Mouse (Mus musculus): Measurements from ENCODE around the gene Ms4a10.
A peak's percentile ranks its signal among the peaks of the same experiment; 100 is the strongest.

The Ms4a10 gene

DNA sequence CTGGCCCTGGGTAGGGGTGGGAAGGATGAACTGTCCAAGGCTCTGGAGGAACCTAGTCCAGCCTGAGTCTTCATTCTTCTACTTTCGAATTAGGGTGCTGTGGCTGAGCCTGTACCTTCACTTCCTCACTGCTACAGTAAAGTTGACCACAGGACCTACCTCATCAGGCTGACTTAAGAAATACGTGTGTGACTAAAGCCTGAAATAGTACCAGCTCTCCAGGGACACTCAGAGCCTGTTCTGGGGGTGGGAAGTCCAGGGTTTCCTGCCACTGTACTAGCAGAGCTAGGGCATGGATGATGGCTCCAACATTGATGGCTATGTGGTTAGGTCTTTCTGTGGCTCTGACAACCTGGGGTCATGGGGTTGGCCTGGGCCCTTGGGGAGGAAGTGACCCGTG, 30.5 kb downstream of the Ms4a10 start:
- H3K36me3 ChIP-seq (ENCODE audit: control insufficient read depth, insufficient read depth, low read length, poor library complexity, severe bottlenecking) = peaks cover 3% of the 10 kb centered on the region
- DNase-seq (ENCODE audit: low read depth, low spot score) = peak; percentile 50
- H3K27me3 ChIP-seq (ENCODE audit: control insufficient read depth, insufficient read depth, low read length, poor library complexity, severe bottlenecking) = no peaks in the 10 kb centered on the region

DNA sequence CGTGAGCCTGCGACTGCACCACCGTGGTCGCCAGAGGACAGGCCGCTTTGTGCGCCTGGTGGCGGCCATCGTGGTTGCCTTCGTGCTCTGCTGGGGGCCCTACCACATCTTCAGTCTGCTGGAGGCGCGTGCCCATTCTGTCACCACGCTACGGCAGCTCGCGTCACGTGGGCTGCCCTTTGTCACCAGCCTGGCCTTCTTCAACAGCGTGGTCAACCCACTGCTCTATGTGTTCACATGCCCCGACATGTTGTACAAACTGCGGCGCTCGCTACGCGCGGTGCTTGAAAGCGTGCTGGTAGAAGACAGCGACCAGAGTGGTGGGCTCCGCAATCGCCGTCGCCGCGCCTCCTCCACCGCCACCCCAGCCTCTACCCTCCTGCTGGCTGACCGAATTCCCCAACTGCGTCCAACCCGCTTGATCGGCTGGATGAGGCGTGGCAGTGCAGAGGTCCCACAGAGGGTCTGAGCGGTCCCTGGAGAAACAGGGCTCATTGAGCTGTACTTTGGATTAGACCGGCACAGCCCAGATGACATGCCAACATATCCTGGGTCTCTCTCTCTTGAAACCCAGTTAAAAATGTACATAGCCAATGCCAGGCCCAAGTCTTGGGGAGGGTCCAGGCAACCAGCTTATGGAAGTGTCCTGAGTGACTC, 33.5 kb downstream of the Ms4a10 start:
- DNase-seq (ENCODE audit: low read depth, low spot score) = peak; percentile 18
- Histone ChIP-seq H3K36me3 (ENCODE audit: control insufficient read depth, insufficient read depth, low read length, poor library complexity, severe bottlenecking) (peaks cover 3% of the 10 kb centered on the region), H3K27me3 (ENCODE audit: control insufficient read depth, insufficient read depth, low read length, poor library complexity, severe bottlenecking) (no peaks in the 10 kb centered on the region)

DNA sequence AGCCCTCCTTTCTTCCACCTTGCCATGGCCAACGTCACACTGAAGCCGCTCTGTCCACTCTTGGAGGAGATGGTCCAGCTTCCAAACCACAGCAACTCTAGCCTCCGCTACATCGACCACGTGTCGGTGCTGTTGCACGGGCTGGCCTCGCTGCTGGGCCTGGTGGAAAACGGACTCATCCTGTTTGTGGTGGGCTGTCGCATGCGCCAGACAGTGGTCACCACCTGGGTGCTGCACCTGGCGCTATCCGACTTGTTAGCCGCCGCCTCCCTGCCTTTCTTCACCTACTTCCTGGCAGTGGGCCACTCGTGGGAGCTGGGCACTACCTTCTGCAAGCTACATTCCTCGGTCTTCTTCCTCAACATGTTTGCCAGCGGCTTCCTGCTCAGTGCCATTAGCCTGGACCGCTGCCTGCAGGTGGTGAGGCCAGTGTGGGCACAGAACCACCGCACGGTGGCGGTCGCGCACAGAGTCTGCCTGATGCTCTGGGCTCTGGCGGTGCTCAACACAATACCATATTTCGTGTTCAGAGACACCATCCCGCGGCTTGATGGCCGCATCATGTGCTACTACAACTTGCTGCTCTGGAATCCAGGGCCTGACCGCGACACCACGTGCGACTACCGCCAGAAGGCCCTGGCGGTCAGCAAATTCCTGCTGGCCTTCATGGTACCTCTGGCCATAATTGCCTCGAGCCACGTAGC, 34.2 kb downstream of the Ms4a10 start:
- H3K27me3 ChIP-seq (ENCODE audit: control insufficient read depth, insufficient read depth, low read length, poor library complexity, severe bottlenecking) = no peaks in the 10 kb centered on the region
- peak; percentile 77 for DNase-seq (ENCODE audit: low read depth, low spot score)
- peaks cover 3% of the 10 kb centered on the region for H3K36me3 ChIP-seq (ENCODE audit: control insufficient read depth, insufficient read depth, low read length, poor library complexity, severe bottlenecking)

DNA sequence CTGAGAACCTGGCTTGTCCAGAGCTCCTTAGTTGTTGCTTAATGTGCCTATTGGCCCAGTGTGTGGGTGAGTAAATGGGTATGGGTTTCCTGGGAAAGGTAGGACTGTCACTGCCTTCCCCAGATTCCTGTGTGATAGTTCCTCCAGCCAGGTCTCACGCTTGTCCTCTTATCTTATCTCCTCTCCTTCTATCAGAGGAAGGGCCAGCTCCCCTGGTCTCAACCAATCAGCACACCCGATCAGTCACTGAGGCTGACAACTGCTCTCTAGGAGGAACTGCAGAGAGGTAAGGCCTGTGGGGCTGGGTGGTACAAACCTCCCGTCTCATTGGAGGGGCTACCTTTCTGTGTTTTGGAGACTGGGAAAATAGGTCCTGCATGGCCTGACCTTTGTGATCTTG, 35.7 kb downstream of the Ms4a10 start:
- H3K27me3 ChIP-seq (ENCODE audit: control insufficient read depth, insufficient read depth, low read length, poor library complexity, severe bottlenecking) = no peaks in the 10 kb centered on the region
- H3K36me3 ChIP-seq (ENCODE audit: control insufficient read depth, insufficient read depth, low read length, poor library complexity, severe bottlenecking) = peaks cover 3% of the 10 kb centered on the region; the same call in 1 of the 2 replicates
- DNase-seq (ENCODE audit: low read depth, low spot score) = no peak

DNA sequence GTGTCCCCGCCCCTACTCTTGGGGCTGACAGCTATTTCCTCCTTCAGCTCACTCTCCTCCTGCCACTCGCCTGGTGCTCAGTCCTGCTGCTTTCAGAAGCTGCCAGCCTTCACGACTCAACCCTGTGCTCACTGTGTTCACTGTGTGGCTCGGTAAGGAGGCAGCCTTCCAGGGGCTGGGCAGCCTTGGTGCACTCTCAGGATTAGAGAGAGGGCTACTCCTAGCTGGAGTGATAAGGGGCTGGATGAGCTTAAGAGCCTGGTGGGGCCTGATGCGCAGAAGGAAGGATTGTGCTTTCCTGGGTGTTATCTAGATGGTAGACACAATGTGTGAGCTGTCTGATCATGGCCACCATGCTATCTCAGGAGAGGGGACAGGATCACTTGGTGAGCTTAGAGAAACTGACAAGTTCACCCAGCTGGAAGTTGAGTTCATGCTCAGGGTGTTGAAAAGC, 37.3 kb downstream of the Ms4a10 start, which contains the start of gene Ptgdr2:
TSS of gene Ptgdr2 (plus strand) at position 51 of the 454 bp plus-strand sequence.
- no peaks in the 10 kb centered on the region for H3K36me3 ChIP-seq (ENCODE audit: control insufficient read depth, insufficient read depth, low read length, poor library complexity, severe bottlenecking)
- H3K27me3 ChIP-seq (ENCODE audit: control insufficient read depth, insufficient read depth, low read length, poor library complexity, severe bottlenecking) = no peaks in the 10 kb centered on the region
- DNase-seq (ENCODE audit: low read depth, low spot score) = no peak

DNA sequence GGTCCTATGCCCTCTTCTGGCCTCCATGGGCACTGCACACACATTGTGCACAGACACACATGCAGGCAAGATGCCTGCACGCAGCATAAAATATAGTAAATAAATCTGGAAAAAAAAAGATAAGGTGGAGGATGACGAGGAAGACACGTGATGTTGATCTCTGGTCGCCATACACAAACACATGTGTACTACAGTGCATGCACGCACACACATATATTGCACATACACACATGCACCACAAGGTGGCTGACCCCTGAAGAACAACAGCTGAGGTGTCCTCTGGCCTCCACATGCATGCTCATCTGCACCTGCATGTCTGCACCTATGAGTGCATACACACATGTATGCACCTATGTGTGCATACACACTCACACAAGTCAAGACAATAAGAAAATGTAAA, 38.4 kb downstream of the Ms4a10 start:
- Histone ChIP-seq H3K36me3 (ENCODE audit: control insufficient read depth, insufficient read depth, low read length, poor library complexity, severe bottlenecking) (no peaks in the 10 kb centered on the region), H3K27me3 (ENCODE audit: control insufficient read depth, insufficient read depth, low read length, poor library complexity, severe bottlenecking) (no peaks in the 10 kb centered on the region)
- DNase-seq (ENCODE audit: low read depth, low spot score) = no peak

DNA sequence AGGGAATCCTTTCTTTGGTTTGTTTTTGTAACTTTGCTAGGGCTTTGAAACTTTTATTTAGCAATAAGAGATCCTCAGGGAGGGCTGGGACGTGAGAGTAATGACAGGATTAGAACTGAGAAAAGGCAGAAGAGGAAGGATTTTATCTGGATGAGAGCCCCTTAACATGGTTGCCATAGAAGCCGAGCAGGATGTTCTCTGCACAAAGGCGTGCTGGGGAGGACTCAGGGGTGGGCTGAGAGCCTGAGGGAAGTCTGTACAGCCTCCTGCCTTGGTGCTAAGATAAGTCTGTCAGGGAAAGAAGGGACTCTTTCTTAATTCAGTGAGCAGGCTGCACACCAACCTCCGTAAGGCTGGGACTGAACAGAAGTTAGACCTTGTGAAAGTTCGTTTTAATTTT, 39.4 kb downstream of the Ms4a10 start:
- H3K27me3 ChIP-seq (ENCODE audit: control insufficient read depth, insufficient read depth, low read length, poor library complexity, severe bottlenecking) = no peaks in the 10 kb centered on the region
- no peak for DNase-seq (ENCODE audit: low read depth, low spot score)
- H3K36me3 ChIP-seq (ENCODE audit: control insufficient read depth, insufficient read depth, low read length, poor library complexity, severe bottlenecking) = no peaks in the 10 kb centered on the region

DNA sequence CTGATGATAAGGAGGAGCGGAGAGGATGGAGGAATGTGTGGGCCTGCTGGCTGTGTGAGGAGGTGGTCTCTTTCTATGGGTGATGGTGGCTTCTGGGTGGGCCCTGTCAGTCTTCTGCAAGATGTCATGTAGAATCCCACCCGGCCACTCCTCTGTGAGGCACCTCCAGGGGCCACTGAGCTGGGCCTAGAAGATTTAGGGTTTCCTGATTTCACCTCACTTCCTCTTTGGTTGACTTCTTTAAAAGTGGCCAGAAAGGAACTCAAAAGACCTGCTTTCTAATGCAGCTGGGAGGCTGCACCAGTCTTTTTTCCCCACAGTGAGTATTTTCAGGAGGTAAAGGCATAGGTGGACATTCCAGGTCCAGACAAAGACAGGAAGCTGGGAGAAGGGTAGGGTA, 43.8 kb downstream of the Ms4a10 start:
- no peaks in the 10 kb centered on the region for H3K27me3 ChIP-seq (ENCODE audit: control insufficient read depth, insufficient read depth, low read length, poor library complexity, severe bottlenecking)
- no peaks in the 10 kb centered on the region for H3K36me3 ChIP-seq (ENCODE audit: control insufficient read depth, insufficient read depth, low read length, poor library complexity, severe bottlenecking)
- DNase-seq (ENCODE audit: low read depth, low spot score) = no peak

DNA sequence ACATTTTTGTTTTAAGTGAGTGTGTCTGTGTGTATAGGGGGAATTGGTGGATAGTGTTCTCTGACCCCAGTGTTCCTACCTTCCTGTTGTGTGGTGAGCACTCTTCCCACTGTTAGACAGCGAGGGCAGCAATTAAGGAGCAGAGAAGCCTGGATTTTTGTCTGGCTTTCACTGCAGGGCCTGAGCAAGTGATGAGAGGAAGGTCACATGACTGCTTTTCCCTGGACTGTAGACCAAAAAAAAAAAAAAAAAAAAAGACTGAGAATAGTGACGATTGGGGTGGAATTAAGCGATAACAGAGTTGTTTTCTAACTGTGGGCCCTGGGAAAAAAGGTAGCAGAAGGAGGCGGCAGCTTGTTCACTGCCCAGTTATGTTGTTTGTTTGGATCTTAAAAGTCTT, 47.8 kb downstream of the Ms4a10 start:
- DNase-seq (ENCODE audit: low read depth, low spot score) = no peak
- Histone ChIP-seq H3K27me3 (ENCODE audit: control insufficient read depth, insufficient read depth, low read length, poor library complexity, severe bottlenecking) (no peaks in the 10 kb centered on the region), H3K36me3 (ENCODE audit: control insufficient read depth, insufficient read depth, low read length, poor library complexity, severe bottlenecking) (no peaks in the 10 kb centered on the region)

DNA sequence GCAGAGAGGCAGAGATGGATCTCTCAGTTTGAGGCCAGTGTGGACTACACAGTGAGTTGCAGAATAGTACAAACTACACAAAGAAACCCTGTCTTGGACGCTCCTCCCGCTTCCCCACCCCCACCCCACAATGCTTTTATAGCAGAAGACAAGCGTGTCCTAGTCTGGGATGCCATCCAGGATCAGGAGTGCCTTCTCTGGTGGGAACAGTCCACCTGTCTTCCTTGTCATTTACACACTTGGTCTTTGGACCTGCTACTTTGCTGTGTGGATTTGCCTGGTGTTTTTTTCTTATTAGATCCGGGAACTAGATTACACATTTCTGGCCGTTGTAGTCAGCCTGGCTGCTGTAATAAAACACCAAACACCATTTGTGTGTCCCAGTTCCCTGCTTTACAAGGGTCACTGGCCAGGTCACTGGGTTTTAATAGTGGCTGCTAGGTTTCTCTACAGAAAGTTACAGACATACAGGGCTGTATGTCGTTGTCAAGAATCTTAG, 48.3 kb downstream of the Ms4a10 start:
- no peak for DNase-seq (ENCODE audit: low read depth, low spot score)
- no peaks in the 10 kb centered on the region for H3K36me3 ChIP-seq (ENCODE audit: control insufficient read depth, insufficient read depth, low read length, poor library complexity, severe bottlenecking)

DNA sequence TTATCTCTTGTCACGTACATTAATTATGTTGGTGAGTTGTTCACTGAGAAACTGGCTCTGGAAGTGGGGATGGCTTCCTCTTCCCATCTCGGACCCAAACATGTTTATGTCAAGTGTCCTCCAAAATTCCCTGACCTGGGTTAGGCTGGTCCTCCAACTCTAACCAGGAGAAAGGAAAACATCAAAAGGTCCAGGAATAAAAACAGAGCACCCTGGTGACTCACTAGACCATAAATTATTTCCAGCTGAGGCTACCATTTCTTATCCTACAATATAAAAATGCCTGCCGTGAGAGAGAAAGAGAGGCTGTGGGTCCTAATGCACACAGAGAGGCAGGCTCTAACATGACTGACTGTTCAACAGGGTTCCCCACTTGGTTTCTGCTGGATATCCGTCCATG, 50.2 kb downstream of the Ms4a10 start:
- H3K27me3 ChIP-seq (ENCODE audit: control insufficient read depth, insufficient read depth, low read length, poor library complexity, severe bottlenecking) = no peaks in the 10 kb centered on the region
- no peaks in the 10 kb centered on the region for H3K36me3 ChIP-seq (ENCODE audit: control insufficient read depth, insufficient read depth, low read length, poor library complexity, severe bottlenecking)
- no peak for DNase-seq (ENCODE audit: low read depth, low spot score)

More for the DNA sequence above, 48.3 kb downstream of the Ms4a10 start:
- H3K27me3 ChIP-seq (ENCODE audit: control insufficient read depth, insufficient read depth, low read length, poor library complexity, severe bottlenecking) = no peaks in the 10 kb centered on the region

DNA sequence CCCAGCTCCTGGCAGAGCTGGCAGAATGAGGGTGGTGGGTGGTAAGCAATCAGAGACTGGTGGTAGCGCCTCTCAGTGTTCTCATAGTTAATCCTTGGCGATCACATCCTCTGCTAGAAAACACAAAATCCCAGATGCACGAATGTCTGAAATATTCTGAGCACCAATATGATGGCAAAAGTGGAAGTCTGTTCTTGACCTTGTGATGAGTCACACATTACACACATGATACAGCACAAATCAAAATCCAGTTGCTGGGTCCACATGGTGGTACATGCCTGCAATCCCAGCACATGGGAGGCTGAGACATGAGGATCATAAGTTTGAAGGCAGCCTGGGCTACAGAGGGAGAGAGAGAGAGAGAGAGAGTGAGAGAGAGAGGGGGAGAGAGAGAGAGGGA, 53.4 kb downstream of the Ms4a10 start:
- DNase-seq (ENCODE audit: low read depth, low spot score) = no peak
- Histone ChIP-seq H3K36me3 (ENCODE audit: control insufficient read depth, insufficient read depth, low read length, poor library complexity, severe bottlenecking) (no peaks in the 10 kb centered on the region), H3K27me3 (ENCODE audit: control insufficient read depth, insufficient read depth, low read length, poor library complexity, severe bottlenecking) (no peaks in the 10 kb centered on the region)

DNA sequence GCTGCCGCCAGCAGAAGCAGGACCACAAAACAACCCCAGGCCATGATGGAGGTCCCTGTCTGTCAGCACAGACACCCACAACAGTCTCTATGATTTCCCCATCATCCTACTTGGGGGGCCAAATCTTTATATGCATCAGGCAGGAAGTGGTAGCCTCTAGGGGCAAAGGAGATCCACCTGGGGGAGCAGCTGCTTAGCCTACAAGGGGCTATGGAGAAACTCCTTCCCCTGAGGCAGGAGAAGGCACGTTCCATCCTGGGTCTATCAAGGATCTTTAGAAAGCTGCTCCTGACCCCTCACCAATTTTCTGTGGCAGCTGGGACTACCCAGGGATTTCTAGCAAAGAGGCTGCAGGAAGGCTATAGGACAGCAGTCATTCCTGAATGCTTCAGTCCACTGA, 53.9 kb downstream of the Ms4a10 start, which contains the start of gene Zp1:
TSS of gene Zp1 (minus strand) at position 101 of the 400 bp plus-strand sequence.
- DNase-seq (ENCODE audit: low read depth, low spot score) = no peak
- no peaks in the 10 kb centered on the region for H3K36me3 ChIP-seq (ENCODE audit: control insufficient read depth, insufficient read depth, low read length, poor library complexity, severe bottlenecking)
- no peaks in the 10 kb centered on the region for H3K27me3 ChIP-seq (ENCODE audit: control insufficient read depth, insufficient read depth, low read length, poor library complexity, severe bottlenecking)

DNA sequence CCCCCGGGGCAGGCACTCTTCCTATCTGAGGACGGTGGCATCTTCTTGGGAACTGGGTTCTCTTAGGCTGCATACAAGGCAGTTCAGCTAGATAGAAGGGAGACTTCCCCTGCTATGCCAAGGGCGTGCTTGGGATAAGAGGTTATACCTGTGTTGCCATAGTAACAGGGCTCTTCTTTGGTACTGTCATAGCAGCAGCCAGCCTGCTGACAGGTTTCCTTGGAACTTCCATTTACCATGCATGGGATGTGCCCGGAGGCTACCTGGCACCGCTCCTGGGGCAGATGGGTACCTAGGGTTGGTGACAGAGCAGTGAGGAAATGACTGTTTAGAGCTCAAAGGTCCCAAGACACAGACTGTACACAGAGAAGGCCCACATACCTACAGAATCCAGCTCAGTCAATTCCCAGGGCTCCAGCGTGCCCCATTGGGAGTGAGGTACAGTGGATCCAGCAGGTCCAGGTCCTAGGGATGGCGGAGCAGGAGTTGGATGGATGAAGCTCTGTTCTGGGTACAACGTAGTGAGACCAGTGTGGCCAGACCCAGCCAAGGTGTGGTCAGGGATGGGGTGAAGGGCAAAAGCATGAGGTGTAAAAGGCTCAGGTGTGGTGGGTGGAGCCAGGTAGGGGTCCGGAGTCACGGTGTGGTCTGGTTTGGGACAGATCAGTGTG, 56.0 kb downstream of the Ms4a10 start:
- Histone ChIP-seq H3K36me3 (ENCODE audit: control insufficient read depth, insufficient read depth, low read length, poor library complexity, severe bottlenecking) (no peaks in the 10 kb centered on the region), H3K27me3 (ENCODE audit: control insufficient read depth, insufficient read depth, low read length, poor library complexity, severe bottlenecking) (no peaks in the 10 kb centered on the region)
- no peak for DNase-seq (ENCODE audit: low read depth, low spot score)

DNA sequence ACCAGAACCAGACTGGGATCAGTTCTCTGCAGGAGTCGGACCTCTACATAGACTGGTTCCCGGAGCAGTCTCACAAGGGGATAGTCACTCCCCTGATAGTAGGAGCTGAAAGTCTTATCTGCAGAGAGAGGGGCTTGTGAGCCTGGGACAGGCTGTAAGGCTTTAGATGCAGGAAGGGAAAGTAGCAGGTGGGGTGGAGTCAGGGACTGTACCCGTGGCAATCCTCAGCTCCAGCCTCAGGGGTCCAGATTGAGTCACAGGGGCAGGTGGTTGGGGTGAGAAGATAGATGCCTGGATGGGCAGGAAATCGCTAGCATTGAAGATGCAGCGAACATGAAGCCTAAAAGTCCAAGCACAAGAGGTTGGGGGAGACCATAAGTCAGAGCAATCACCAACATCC, 58.0 kb downstream of the Ms4a10 start:
- no peaks in the 10 kb centered on the region for H3K27me3 ChIP-seq (ENCODE audit: control insufficient read depth, insufficient read depth, low read length, poor library complexity, severe bottlenecking)
- H3K36me3 ChIP-seq (ENCODE audit: control insufficient read depth, insufficient read depth, low read length, poor library complexity, severe bottlenecking) = no peaks in the 10 kb centered on the region
- DNase-seq (ENCODE audit: low read depth, low spot score) = no peak
